Mouse (Mus musculus) c-Kit-negative CD71-positive TER-119-positive erythroid progenitor cells, embryonic 14.5 days (primary cell): ENCODE measurements around the gene Zbtb32.

Source experiments
- DNase-seq: peaks from one replicate; pipeline ENCODE4 v3.0.0-alpha.2; 2013; ENCODE audit warnings: low read depth, low spot score

Zbtb32 gene

GRCm38 (mm10) chr7:30598786-30599185, at the start of gene Zbtb32:
Zbtb32 (minus strand) TSS chr7:30598909.
- DNase-seq, result no peak

- no peak for DNase-seq
Observed at GRCm38 (mm10) chr7:30639083-30639482, 40.4 kb upstream of the Zbtb32 start.

- no peak for DNase-seq
Observed at GRCm38 (mm10) chr7:30636395-30636794, 37.7 kb upstream of the Zbtb32 start.

- no peak for DNase-seq
Observed at GRCm38 (mm10) chr7:30635752-30636151, 37.0 kb upstream of the Zbtb32 start, which contains the start of gene Etv2. Etv2 (minus strand) TSS chr7:30635852.

GRCm38 (mm10) chr7:30634621-30635020, 35.9 kb upstream of the Zbtb32 start:
- DNase-seq, result no peak

GRCm38 (mm10) chr7:30633762-30634412, 35.2 kb upstream of the Zbtb32 start:
- DNase-seq, result no peak

- no peak for DNase-seq
Observed at GRCm38 (mm10) chr7:30629013-30629412, 30.3 kb upstream of the Zbtb32 start.

- no peak for DNase-seq
Observed at GRCm38 (mm10) chr7:30626647-30627046, 27.9 kb upstream of the Zbtb32 start.

GRCm38 (mm10) chr7:30625530-30626384, 27.0 kb upstream of the Zbtb32 start, which contains the start of gene Cox6b1:
Cox6b1 (minus strand) TSS chr7:30626151.
- peak; percentile 78 for DNase-seq

- no peak for DNase-seq
Observed at GRCm38 (mm10) chr7:30619202-30619601, 20.5 kb upstream of the Zbtb32 start.

- DNase-seq, result no peak
Observed at GRCm38 (mm10) chr7:30618658-30619057, 19.9 kb upstream of the Zbtb32 start.

GRCm38 (mm10) chr7:30615049-30615760, 16.5 kb upstream of the Zbtb32 start:
- no peak for DNase-seq

GRCm38 (mm10) chr7:30614454-30614853, 15.7 kb upstream of the Zbtb32 start:
- DNase-seq, result no peak

GRCm38 (mm10) chr7:30613529-30614112, 14.9 kb upstream of the Zbtb32 start:
- DNase-seq, result peak; percentile 49

GRCm38 (mm10) chr7:30612654-30613402, 14.1 kb upstream of the Zbtb32 start, which contains the start of gene Upk1a:
Upk1a (minus strand) TSS chr7:30612847.
- no peak for DNase-seq

- no peak for DNase-seq
Observed at GRCm38 (mm10) chr7:30610043-30610442, 11.3 kb upstream of the Zbtb32 start.

- DNase-seq, result no peak
Observed at GRCm38 (mm10) chr7:30608476-30608875, 9.8 kb upstream of the Zbtb32 start.

GRCm38 (mm10) chr7:30607706-30608309, 9.1 kb upstream of the Zbtb32 start:
- no peak for DNase-seq

- no peak for DNase-seq
Observed at GRCm38 (mm10) chr7:30604944-30605343, 6.2 kb upstream of the Zbtb32 start.

- DNase-seq, result no peak
Observed at GRCm38 (mm10) chr7:30604424-30604823, 5.7 kb upstream of the Zbtb32 start.
